Mouse (Mus musculus) neural tube, embryonic 13.5 days (tissue): ENCODE measurements around the gene Pitpnc1. TPM values are rescaled to one million over a fixed set of nuclear protein-coding genes. Genes with fewer than 3 reads are reported as not detected.

ENCODE experiments used
- ATAC-seq: fragments of 200-750 bp; cut with Nextera tagmentation; 2 replicates; pipeline ENCODE4 v1.8.0; 2017; ENCODE audit warnings: low read depth, mild to moderate bottlenecking, moderate TSS enrichment, moderate library complexity
- H3K27ac ChIP-seq: fragments of 300-500 bp; sonication (generic); replicated peaks from 2 replicates; pipeline ENCODE4 v1.5.1; 2015; ENCODE audit warnings: moderate library complexity, mild to moderate bottlenecking, inconsistent platforms
- H3K27me3 ChIP-seq: fragments of 300-500 bp; sonication (generic); 2 replicates; pipeline ENCODE4 v1.6.1; 2015; ENCODE audit warnings: mild to moderate bottlenecking, inconsistent platforms
- H3K36me3 ChIP-seq: fragments of 300-500 bp; sonication (generic); 2 replicates; pipeline ENCODE4 v1.6.1; 2015; ENCODE audit warnings: mild to moderate bottlenecking, inconsistent platforms
- H3K4me1 ChIP-seq: fragments of 300-500 bp; sonication (generic); replicated peaks from 2 replicates; pipeline ENCODE4 v1.6.1; 2015; ENCODE audit warnings: inconsistent platforms
- H3K4me2 ChIP-seq: fragments of 300-500 bp; sonication (generic); 2 replicates; pipeline ENCODE4 v1.6.1; 2015; ENCODE audit warnings: inconsistent platforms, mild to moderate bottlenecking, moderate library complexity
- H3K4me3 ChIP-seq: fragments of 300-500 bp; sonication (generic); 2 replicates; pipeline ENCODE4 v1.5.1; 2015; ENCODE audit warnings: mild to moderate bottlenecking, inconsistent platforms
- H3K9ac ChIP-seq: fragments of 300-500 bp; sonication (generic); 2 replicates; pipeline ENCODE4 v1.6.1; 2015; ENCODE audit warnings: moderate library complexity, mild to moderate bottlenecking, inconsistent platforms
- H3K9me3 ChIP-seq: fragments of 300-500 bp; sonication (generic); 2 replicates; pipeline ENCODE4 v1.6.1; 2016; ENCODE audit warnings: inconsistent platforms
- WGBS: fragments of 180-500 bp; shearing (Covaris S2); methylation state at CpG from one replicate; pipeline ENCODE4 v1.1.7; 2015; 5-methylcytosine and 5-hydroxymethylcytosine counted together
- polyA plus RNA-seq: library from polyadenylated mRNA; unstranded; fragments of >200 nt; fragmentation: Nextera tagmentation; extraction: Ambion mirVana; gene quantifications from 2 replicates; pipeline ENCODE4 v1.2.1, GENCODE M21; 2015

Gene Pitpnc1
- polyA plus RNA-seq, 1 experiment from 2014 or later, result 39.2 TPM

DNA sequence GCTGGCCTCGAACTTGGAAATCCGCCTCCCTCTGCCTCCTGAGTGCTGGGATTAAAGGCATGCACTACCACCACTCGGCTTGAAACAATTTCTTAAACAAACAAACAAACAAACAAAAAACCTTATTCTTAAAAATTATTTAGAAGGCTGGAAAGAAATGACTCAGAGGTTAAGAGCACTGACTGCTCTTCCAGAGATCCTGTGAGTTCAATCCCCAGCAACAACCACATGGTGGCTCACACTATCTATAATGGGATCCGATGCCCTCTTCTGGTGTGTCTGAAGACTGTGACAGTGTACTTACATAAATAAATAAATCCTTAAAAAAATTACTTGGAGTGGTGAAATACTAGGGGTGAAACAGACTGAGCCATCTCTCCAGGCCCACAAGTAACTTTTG lies 309.3 kb downstream of the Pitpnc1 start:
- 87% methylated on average over 4 of the region's 4 CpGs for WGBS
- H3K27ac ChIP-seq, result no peak overlapping the region
- no peaks in the 10 kb centered on the region for H3K9me3 ChIP-seq
- ATAC-seq, result no peak
- H3K4me3 ChIP-seq, result no peak overlapping the region
- H3K4me1 ChIP-seq, result no peaks in the 10 kb centered on the region
- H3K36me3 ChIP-seq, result peaks cover 20% of the 10 kb centered on the region
- H3K4me2 ChIP-seq, result no peak overlapping the region
- H3K9ac ChIP-seq, result no peak overlapping the region
- H3K27me3 ChIP-seq, result no peaks in the 10 kb centered on the region

DNA sequence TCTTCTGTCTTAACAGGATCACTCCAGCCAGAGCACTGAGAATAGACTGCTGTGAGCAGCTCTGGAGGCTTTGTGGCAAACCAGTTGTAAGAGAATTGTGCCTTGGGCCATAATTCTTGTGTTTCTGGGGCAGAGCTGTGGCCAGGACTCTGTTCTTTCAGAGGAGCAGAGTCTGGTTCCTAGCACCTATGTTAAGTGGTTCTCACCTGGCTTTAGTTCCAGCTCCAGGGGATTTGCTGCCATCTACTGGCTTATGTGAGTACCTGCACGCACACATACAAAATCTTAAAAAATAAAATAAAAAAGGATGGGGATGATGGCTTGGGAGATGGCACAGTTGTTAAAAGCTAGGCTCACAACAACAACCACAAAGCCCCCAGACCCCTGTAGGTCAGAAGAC lies 311.5 kb downstream of the Pitpnc1 start:
- H3K4me3 ChIP-seq, result no peak overlapping the region
- H3K9me3 ChIP-seq, result no peaks in the 10 kb centered on the region
- no peaks in the 10 kb centered on the region for H3K27me3 ChIP-seq
- ATAC-seq, result no peak
- H3K27ac ChIP-seq, result no peak overlapping the region
- no peak overlapping the region for H3K9ac ChIP-seq
- H3K4me1 ChIP-seq, result no peaks in the 10 kb centered on the region
- 0 out of 2 replicates have a peak, but pooled peaks cover under 1% of the 10 kb centered on the region for H3K36me3 ChIP-seq
- no peak overlapping the region for H3K4me2 ChIP-seq
- WGBS, result 38% methylated on average over 1 of the region's 1 CpGs

Other genes with a start within 250 kb of the Pitpnc1 start
- gene Psmd12, start 8.8 kb upstream of the Pitpnc1 start, polyA plus RNA-seq, result 173 and 181 TPM in 2 replicates
- 15.7 and 19.8 TPM in 2 replicates for gene Helz, start 77.2 kb upstream of the Pitpnc1 start, polyA plus RNA-seq
- 0.61 and 1.0 TPM in 2 replicates for gene Cacng1, start 245.8 kb upstream of the Pitpnc1 start, polyA plus RNA-seq